Comparison of ENCODE assay signal across 12 mouse cellular contexts in genomic region chr6:34096274-34096673, GRCm38 (mm10).
"Had no signal": no experiment of that assay in that cellular context is flagged by ENCODE, and none has a peak within 500 bp of the region (broad histone marks: within the 10 kb centered on the region; RNA-seq: fewer than 3 reads in every experiment).

No protein-coding gene starts in this region.

- ATAC-seq: liver, postnatal 0 days; midbrain, embryonic 13.5 days had no signal

- H3K9me3 ChIP-seq: liver, embryonic 13.5 days; midbrain, embryonic 13.5 days had no signal

- H3K27me3 ChIP-seq: liver, embryonic 13.5 days; midbrain, embryonic 13.5 days had no signal

- H3K4me1 ChIP-seq: limb, embryonic 12.5 days; liver, embryonic 13.5 days; midbrain, embryonic 13.5 days had no signal

- DNase-seq: kidney, adult 11 months; kidney, postnatal 14 days; layer of hippocampus, adult 9-11 months; layer of hippocampus, postnatal 36 days; liver; liver, embryonic 13.5 days; liver, postnatal 0 days; right cerebral cortex, postnatal 14 days; thymus, adult 18-20 months; thymus, postnatal 14 days had no signal

- H3K27ac ChIP-seq: limb, embryonic 12.5 days; liver, embryonic 13.5 days; midbrain, embryonic 13.5 days had no signal

- H3K4me2 ChIP-seq: limb, embryonic 12.5 days; liver, embryonic 13.5 days; midbrain, embryonic 13.5 days had no signal

- H3K9ac ChIP-seq: limb, embryonic 12.5 days; liver, embryonic 13.5 days; liver, postnatal 0 days; midbrain, embryonic 13.5 days had no signal

- H3K4me3 ChIP-seq: limb, embryonic 12.5 days; liver, embryonic 13.5 days; midbrain, embryonic 13.5 days had no signal

- H3K36me3 ChIP-seq: limb, embryonic 12.5 days; liver, embryonic 13.5 days; midbrain, embryonic 13.5 days had no signal
